Mouse (Mus musculus): ENCODE results near the gene Kcnj12. TPM values are rescaled to one million over a fixed set of nuclear protein-coding genes. Genes with fewer than 3 reads are reported as not detected.
A peak's percentile ranks its signal among the peaks of the same experiment; 100 is the strongest.

Kcnj12 gene
- total RNA-seq, 2 experiments from 2014 or later, result 17.9 to 18.2 TPM

- intact Hi-C loops (cut with DNase I), result loop anchor here (1.0 to 5.0 kb wide), 2 partner anchors 137 to 164 kb away; no protein-coding TSS in a partner anchor
- DNase-seq (ENCODE audit: low spot score in 2 of 2), result no peak
These were observed 68.8 kb downstream of the Kcnj12 start for GRCm38 (mm10) chr11:61091192-61091591.

GRCm38 (mm10) chr11:61091642-61092262, 69.4 kb downstream of the Kcnj12 start:
- peak; percentile 55 to 70 for DNase-seq (ENCODE audit: low spot score in 2 of 2)
- intact Hi-C loops (cut with DNase I), result loop anchor here (1.0 to 5.0 kb wide), 2 partner anchors 137 to 164 kb away; no protein-coding TSS in a partner anchor

GRCm38 (mm10) chr11:61098046-61098445, 75.7 kb downstream of the Kcnj12 start:
- DNase-seq (ENCODE audit: low spot score in 2 of 2), result no peak
- intact Hi-C loops (cut with DNase I), result no loop called here

GRCm38 (mm10) chr11:61102397-61103339, 80.3 kb downstream of the Kcnj12 start:
- intact Hi-C loops (cut with DNase I), result no loop called here
- DNase-seq (ENCODE audit: low spot score in 2 of 2), result no peak

GRCm38 (mm10) chr11:61104241-61104901, 82.0 kb downstream of the Kcnj12 start:
- peak; percentile 78 to 80 for DNase-seq (ENCODE audit: low spot score in 2 of 2)

GRCm38 (mm10) chr11:61108911-61109361, 86.6 kb downstream of the Kcnj12 start:
- intact Hi-C loops (cut with DNase I), result no loop called here
- no peak for DNase-seq (ENCODE audit: low spot score in 2 of 2)

More at GRCm38 (mm10) chr11:61104241-61104901, 82.0 kb downstream of the Kcnj12 start:
- intact Hi-C loops (cut with DNase I), result loop anchor here (2.0 kb wide), 1 partner anchor 306 kb away; no protein-coding TSS in a partner anchor

GRCm38 (mm10) chr11:61109707-61110106, 87.3 kb downstream of the Kcnj12 start:
- intact Hi-C loops (cut with DNase I), result no loop called here
- no peak for DNase-seq (ENCODE audit: low spot score in 2 of 2)

GRCm38 (mm10) chr11:61110113-61110512, 87.7 kb downstream of the Kcnj12 start:
- intact Hi-C loops (cut with DNase I), result no loop called here
- no peak for DNase-seq (ENCODE audit: low spot score in 2 of 2)

- DNase-seq (ENCODE audit: low spot score in 2 of 2), result no peak
These were observed 88.6 kb downstream of the Kcnj12 start for GRCm38 (mm10) chr11:61110928-61111327.

GRCm38 (mm10) chr11:61111472-61111871, 89.1 kb downstream of the Kcnj12 start:
- no peak for DNase-seq (ENCODE audit: low spot score in 2 of 2)
- intact Hi-C loops (cut with DNase I), result no loop called here

More at GRCm38 (mm10) chr11:61110928-61111327, 88.6 kb downstream of the Kcnj12 start:
- intact Hi-C loops (cut with DNase I), result no loop called here

- no peak for DNase-seq (ENCODE audit: low spot score in 2 of 2)
- intact Hi-C loops (cut with DNase I), result no loop called here
These were observed 90.1 kb downstream of the Kcnj12 start for GRCm38 (mm10) chr11:61112323-61112995.

- intact Hi-C loops (cut with DNase I), result no loop called here
- DNase-seq (ENCODE audit: low spot score in 2 of 2), result no peak
These were observed 93.9 kb downstream of the Kcnj12 start for GRCm38 (mm10) chr11:61116226-61116625.

GRCm38 (mm10) chr11:61119996-61120583, 97.7 kb downstream of the Kcnj12 start:
- no peak for DNase-seq (ENCODE audit: low spot score in 2 of 2)
- intact Hi-C loops (cut with DNase I), result no loop called here

Other genes with a start within 250 kb of the Kcnj12 start
- 1 to 10 TPM; 4.0 to 5.2 TPM for gene Top3a, start 245.2 kb upstream of the Kcnj12 start, total RNA-seq (2021)
- 10 to 100 TPM; 30.2 to 31.8 TPM for gene Smcr8, start 245.0 kb upstream of the Kcnj12 start, total RNA-seq (2021)
- gene Shmt1, start 210.8 kb upstream of the Kcnj12 start, total RNA-seq (2021), result 1 to 10 TPM; 2.1 to 2.2 TPM
- gene Dhrs7b, start 191.9 kb upstream of the Kcnj12 start, total RNA-seq (2021), result 10 to 100 TPM; 26.9 to 32.1 TPM
- gene Tmem11, start 143.3 kb upstream of the Kcnj12 start, total RNA-seq (2021), result 10 to 100 TPM; 28.3 to 28.4 TPM
- gene Natd1, start 107.8 kb upstream of the Kcnj12 start, total RNA-seq (2021), result 10 to 100 TPM in 1 of 2 experiments, 1 to 10 TPM in 1; 8.0 to 10.8 TPM
- 10 to 100 TPM; 13.2 to 13.3 TPM for gene Map2k3, start 90.5 kb upstream of the Kcnj12 start, total RNA-seq (2021)
- 1 to 10 TPM in 1 of 2 experiments, under 1 TPM in 1; 0.96 to 1.9 TPM for gene Tnfrsf13b, start 104.2 kb downstream of the Kcnj12 start, total RNA-seq (2021)
- 100 to 1,000 TPM; 203 to 226 TPM for gene Usp22, start 152.5 kb downstream of the Kcnj12 start, total RNA-seq (2021)
- gene Aldh3a1, start 185.0 kb downstream of the Kcnj12 start, total RNA-seq (2021), result 1 to 10 TPM in 1 of 2 experiments, under 1 TPM in 1; 0.91 to 3.3 TPM
- 10 to 100 TPM; 51.1 to 52.1 TPM for gene Aldh3a2, start 244.9 kb downstream of the Kcnj12 start, total RNA-seq (2021)